ENCODE assay signal across 8 mouse cellular contexts in genomic region chr6:143307327-143307726, GRCm38 (mm10).
DNase-seq lines count a peak whose midpoint lies in the region; ATAC-seq lines count a peak whose summit lies in the region.

No protein-coding gene starts in this region.

- no peak overlapping the region for H3K9ac ChIP-seq in liver, embryonic 11.5 days (ENCODE audit: low read depth, low read length)

- DNase-seq in heart, adult 11 months = peak; percentile 91
- no peak for DNase-seq in heart, embryonic 10.5 days (ENCODE audit: low spot score)
- no peak for DNase-seq in liver, embryonic 11.5 days (ENCODE audit: low spot score)
- peak; percentile 8 for DNase-seq in skeletal muscle tissue, adult 2 months (ENCODE audit: low read depth, low spot score)
- DNase-seq in cerebellum, postnatal 36 days = no peak
- DNase-seq in cerebellum, adult 11-12 months = no peak

- no peaks in the 10 kb centered on the region for H3K9me3 ChIP-seq in heart, embryonic 10.5 days
- no peaks in the 10 kb centered on the region for H3K9me3 ChIP-seq in liver, embryonic 11.5 days (ENCODE audit: control insufficient read depth, low read length)

- no peaks in the 10 kb centered on the region for H3K27me3 ChIP-seq in heart, embryonic 10.5 days (ENCODE audit: insufficient read depth, poor library complexity, severe bottlenecking)
- no peaks in the 10 kb centered on the region for H3K27me3 ChIP-seq in liver, embryonic 11.5 days (replicated peaks; ENCODE audit: control insufficient read depth, insufficient read depth, low read length)

- H3K27ac ChIP-seq in heart, embryonic 10.5 days = no peak overlapping the region
- no peak overlapping the region for H3K27ac ChIP-seq in liver, embryonic 11.5 days (ENCODE audit: low read depth, low read length)

- H3K36me3 ChIP-seq in heart, embryonic 10.5 days = no peaks in the 10 kb centered on the region
- no peaks in the 10 kb centered on the region for H3K36me3 ChIP-seq in liver, embryonic 11.5 days (ENCODE audit: control insufficient read depth, insufficient read depth, low read length)

- no peak overlapping the region for H3K4me2 ChIP-seq in liver, embryonic 11.5 days

- H3K4me1 ChIP-seq in heart, embryonic 10.5 days = no peaks in the 10 kb centered on the region
- no peaks in the 10 kb centered on the region for H3K4me1 ChIP-seq in liver, embryonic 11.5 days (replicated peaks; ENCODE audit: control insufficient read depth, insufficient read depth, low read length)

- H3K4me3 ChIP-seq in heart, embryonic 10.5 days = no peak overlapping the region
- H3K4me3 ChIP-seq in liver, embryonic 11.5 days (ENCODE audit: low read depth, low read length) = no peak overlapping the region

- peak; percentile 99 for ATAC-seq in granulocyte monocyte progenitor cell, adult 5-6 weeks (replicated peaks; ENCODE audit: poor library complexity, severe bottlenecking)
- peak; percentile 45; the same call in 1 of the 2 replicates for ATAC-seq in liver, embryonic 11.5 days (replicated peaks; ENCODE audit: low FRiP score)
- ATAC-seq in CD4-positive, CD25-positive, alpha-beta regulatory T cell, adult 4 months = no peak

- 68% methylated on average over 6 of the region's 6 CpGs for WGBS in heart, embryonic 10.5 days
- WGBS in liver, embryonic 11.5 days = 61% methylated on average over 6 of the region's 6 CpGs

Comparison
In these comparisons a context has a peak if more than half of its experiments do, and no peak if none do; other contexts are left out.
1. DNase-seq: peak in heart, adult 11 months (single experiment) and skeletal muscle tissue, adult 2 months (single experiment); none in heart, embryonic 10.5 days (single experiment), liver, embryonic 11.5 days (single experiment), cerebellum, postnatal 36 days (0 of 2) and cerebellum, adult 11-12 months (single experiment).